Mouse (Mus musculus) heart, embryonic 11.5 days (tissue): ENCODE measurements around the gene Lmod3. TPM values are rescaled to one million over a fixed set of nuclear protein-coding genes. Genes with fewer than 3 reads are reported as not detected.

Experiments used
- ATAC-seq: fragments of 200-750 bp; cut with Nextera tagmentation; replicated peaks from 2 replicates; pipeline ENCODE4 v1.8.0; 2017; ENCODE audit warnings: moderate library complexity; ENCODE audit not compliant: insufficient number of reproducible peaks, low FRiP score, low TSS enrichment
- H3K27ac ChIP-seq: fragments of 300-500 bp; sonication (generic); 2 replicates; pipeline ENCODE4 v1.5.1; 2014; ENCODE audit warnings: mild to moderate bottlenecking, low read depth, low read length
- H3K27me3 ChIP-seq: fragments of 300-500 bp; sonication (generic); 2 replicates; pipeline ENCODE4 v1.6.1; 2014; ENCODE audit warnings: mild to moderate bottlenecking, low read length, mixed read lengths; ENCODE audit not compliant: control insufficient read depth, insufficient read depth
- H3K36me3 ChIP-seq: fragments of 300-500 bp; sonication (generic); 2 replicates; pipeline ENCODE4 v1.6.1; 2014; ENCODE audit warnings: mild to moderate bottlenecking, low read length, moderate library complexity, mixed read lengths; ENCODE audit not compliant: control insufficient read depth, insufficient read depth
- H3K4me1 ChIP-seq: fragments of 300-500 bp; sonication (generic); 2 replicates; pipeline ENCODE4 v1.6.1; 2014; ENCODE audit warnings: low read length; ENCODE audit not compliant: control insufficient read depth, insufficient read depth
- H3K4me2 ChIP-seq: fragments of 300-500 bp; sonication (generic); 2 replicates; pipeline ENCODE4 v1.6.1; 2014; ENCODE audit warnings: mild to moderate bottlenecking, moderate library complexity
- H3K4me3 ChIP-seq: fragments of 300-500 bp; sonication (generic); 2 replicates; pipeline ENCODE4 v1.5.1; 2014; ENCODE audit warnings: low read depth, low read length
- H3K9ac ChIP-seq: fragments of 300-500 bp; sonication (generic); 2 replicates; pipeline ENCODE4 v1.6.1; 2014; ENCODE audit warnings: mild to moderate bottlenecking, low read depth, low read length, moderate library complexity
- H3K9me3 ChIP-seq: fragments of 300-500 bp; sonication (generic); replicated peaks from 2 replicates; pipeline ENCODE4 v1.6.1; 2016; ENCODE audit warnings: low read length; ENCODE audit not compliant: control insufficient read depth
- WGBS: fragments of 180-500 bp; shearing (Covaris S2); extraction: QIAGEN DNeasy Blood & Tissue Kit; methylation state at CpG from one replicate; pipeline ENCODE4 v1.1.7; 2014; ENCODE audit not compliant: insufficient replicate concordance; 5-methylcytosine and 5-hydroxymethylcytosine counted together
- polyA plus RNA-seq: library from polyadenylated mRNA; unstranded; fragments of >200 nt; fragmentation: Nextera tagmentation; extraction: Ambion mirVana; gene quantifications from 2 replicates; pipeline ENCODE4 v1.2.1, GENCODE M21; 2014

Gene Lmod3
- polyA plus RNA-seq, 1 experiment from 2014 or later: 19.3 TPM

- WGBS: 67% methylated on average over 5 of the region's 5 CpGs
- H3K4me1 ChIP-seq: peaks cover 12% of the 10 kb centered on the region; the same call in 1 of the 2 replicates
- H3K36me3 ChIP-seq: peaks cover 20% of the 10 kb centered on the region
- ATAC-seq: no peak
- H3K4me2 ChIP-seq: no peak overlapping the region
- H3K27ac ChIP-seq: no peak overlapping the region
- no peaks in the 10 kb centered on the region for H3K9me3 ChIP-seq
- H3K9ac ChIP-seq: no peak overlapping the region
- no peaks in the 10 kb centered on the region for H3K27me3 ChIP-seq
- no peak overlapping the region for H3K4me3 ChIP-seq
Observed at GRCm38 (mm10) chr6:97292894-97293293, 40.3 kb upstream of the Lmod3 start.

- Histone ChIP-seq H3K27ac (no peak overlapping the region), H3K4me3 (no peak overlapping the region), H3K36me3 (peaks cover 18% of the 10 kb centered on the region), H3K9ac (no peak overlapping the region), H3K4me1 (peaks cover 12% of the 10 kb centered on the region; the same call in 1 of the 2 replicates), H3K27me3 (no peaks in the 10 kb centered on the region), H3K9me3 (no peaks in the 10 kb centered on the region), H3K4me2 (no peak overlapping the region)
- 79% methylated on average over 3 of the region's 3 CpGs for WGBS
- ATAC-seq: no peak
Observed at GRCm38 (mm10) chr6:97292096-97292495, 39.5 kb upstream of the Lmod3 start.

GRCm38 (mm10) chr6:97291159-97291908 lies 38.8 kb upstream of the Lmod3 start:
- no peaks in the 10 kb centered on the region for H3K27me3 ChIP-seq
- no peaks in the 10 kb centered on the region for H3K9me3 ChIP-seq
- ATAC-seq: no peak
- H3K4me3 ChIP-seq: no peak overlapping the region
- H3K9ac ChIP-seq: no peak overlapping the region
- 65% methylated on average over 21 of the region's 21 CpGs for WGBS
- H3K4me1 ChIP-seq: peaks cover 12% of the 10 kb centered on the region; the same call in 1 of the 2 replicates
- no peak overlapping the region for H3K4me2 ChIP-seq
- peaks cover 18% of the 10 kb centered on the region for H3K36me3 ChIP-seq
- H3K27ac ChIP-seq: no peak overlapping the region

GRCm38 (mm10) chr6:97290687-97291086 lies 38.1 kb upstream of the Lmod3 start:
- H3K36me3 ChIP-seq: peaks cover 14% of the 10 kb centered on the region
- WGBS: 69% methylated on average over 3 of the region's 3 CpGs
- H3K27me3 ChIP-seq: no peaks in the 10 kb centered on the region
- H3K4me2 ChIP-seq: no peak overlapping the region
- H3K9ac ChIP-seq: no peak overlapping the region
- no peak overlapping the region for H3K4me3 ChIP-seq
- H3K9me3 ChIP-seq: no peaks in the 10 kb centered on the region
- H3K27ac ChIP-seq: no peak overlapping the region
- peaks cover 12% of the 10 kb centered on the region; the same call in 1 of the 2 replicates for H3K4me1 ChIP-seq
- no peak for ATAC-seq

GRCm38 (mm10) chr6:97289838-97290237 lies 37.3 kb upstream of the Lmod3 start:
- WGBS: 80% methylated on average over 4 of the region's 4 CpGs
- peaks cover 6% of the 10 kb centered on the region; the same call in 1 of the 2 replicates for H3K36me3 ChIP-seq
- H3K4me2 ChIP-seq: no peak overlapping the region

GRCm38 (mm10) chr6:97289316-97289820 lies 36.8 kb upstream of the Lmod3 start:
- Histone ChIP-seq H3K9ac (no peak overlapping the region), H3K4me1 (peaks cover 11% of the 10 kb centered on the region; the same call in 1 of the 2 replicates), H3K9me3 (no peaks in the 10 kb centered on the region), H3K27me3 (no peaks in the 10 kb centered on the region), H3K4me2 (no peak overlapping the region), H3K36me3 (peaks cover 6% of the 10 kb centered on the region; the same call in 1 of the 2 replicates), H3K4me3 (no peak overlapping the region), H3K27ac (no peak overlapping the region)
- no peak for ATAC-seq
- WGBS: 67% methylated on average over 10 of the region's 10 CpGs

More at GRCm38 (mm10) chr6:97289838-97290237, 37.3 kb upstream of the Lmod3 start:
- H3K4me1 ChIP-seq: peaks cover 12% of the 10 kb centered on the region; the same call in 1 of the 2 replicates
- ATAC-seq: no peak
- H3K9me3 ChIP-seq: no peaks in the 10 kb centered on the region
- H3K4me3 ChIP-seq: no peak overlapping the region
- H3K27ac ChIP-seq: no peak overlapping the region
- H3K9ac ChIP-seq: no peak overlapping the region
- H3K27me3 ChIP-seq: no peaks in the 10 kb centered on the region

- H3K27me3 ChIP-seq: no peaks in the 10 kb centered on the region
- H3K4me2 ChIP-seq: no peak overlapping the region
- H3K27ac ChIP-seq: no peak overlapping the region
- ATAC-seq: no peak
- 0 out of 2 replicates have a peak, but pooled peaks cover 7% of the 10 kb centered on the region for H3K4me1 ChIP-seq
- H3K9ac ChIP-seq: no peak overlapping the region
- no peaks in the 10 kb centered on the region for H3K9me3 ChIP-seq
- H3K4me3 ChIP-seq: no peak overlapping the region
- WGBS: 78% methylated on average over 19 of the region's 19 CpGs
- 0 out of 2 replicates have a peak, but pooled peaks cover 6% of the 10 kb centered on the region for H3K36me3 ChIP-seq
Observed at GRCm38 (mm10) chr6:97288047-97288855, 35.7 kb upstream of the Lmod3 start.

GRCm38 (mm10) chr6:97286332-97286731 lies 33.8 kb upstream of the Lmod3 start:
- ATAC-seq: no peak
- 0 out of 2 replicates have a peak, but pooled peaks cover 4% of the 10 kb centered on the region for H3K36me3 ChIP-seq
- H3K27me3 ChIP-seq: no peaks in the 10 kb centered on the region
- H3K4me2 ChIP-seq: no peak overlapping the region
- no peak overlapping the region for H3K4me3 ChIP-seq
- 0 out of 2 replicates have a peak, but pooled peaks cover 7% of the 10 kb centered on the region for H3K4me1 ChIP-seq
- no peak overlapping the region for H3K9ac ChIP-seq
- 84% methylated on average over 5 of the region's 5 CpGs for WGBS
- no peak overlapping the region for H3K27ac ChIP-seq
- H3K9me3 ChIP-seq: no peaks in the 10 kb centered on the region
